Mouse (Mus musculus): ENCODE data around the gene Mindy2.
A peak's percentile ranks its signal among the peaks of the same experiment; 100 is the strongest.

The Mindy2 gene

GRCm38 (mm10) chr9:70668048-70668447, 11.1 kb upstream of the Mindy2 start:
- no peak for DNase-seq (ENCODE audit: low spot score in 2 of 2)

DNA sequence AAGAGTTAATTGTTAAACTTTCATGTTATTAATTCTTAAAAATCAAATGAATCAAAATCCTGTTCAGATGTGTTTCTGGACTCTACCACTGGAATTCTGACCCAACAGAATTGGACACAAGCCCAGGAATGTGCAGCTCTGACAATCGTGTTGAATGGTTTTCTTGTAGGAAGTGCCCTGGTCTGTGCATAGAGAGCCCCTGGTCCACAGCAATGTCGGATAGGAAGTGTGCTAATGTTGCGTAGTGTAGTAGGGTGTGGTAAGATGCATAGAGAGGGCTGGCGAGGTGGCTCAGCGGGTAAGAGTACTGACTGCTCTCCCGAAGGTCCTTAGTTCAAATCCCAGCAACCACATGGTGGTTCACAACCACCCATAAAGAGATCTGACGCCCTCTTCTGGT, 9.8 kb upstream of the Mindy2 start:
- DNase-seq (ENCODE audit: low spot score in 2 of 2) = no peak

GRCm38 (mm10) chr9:70665372-70666145, 8.6 kb upstream of the Mindy2 start:
- no peak for DNase-seq (ENCODE audit: low spot score in 2 of 2)

- no peak for DNase-seq (ENCODE audit: low spot score in 2 of 2)
Measured at GRCm38 (mm10) chr9:70664847-70665246, 7.9 kb upstream of the Mindy2 start.

DNA sequence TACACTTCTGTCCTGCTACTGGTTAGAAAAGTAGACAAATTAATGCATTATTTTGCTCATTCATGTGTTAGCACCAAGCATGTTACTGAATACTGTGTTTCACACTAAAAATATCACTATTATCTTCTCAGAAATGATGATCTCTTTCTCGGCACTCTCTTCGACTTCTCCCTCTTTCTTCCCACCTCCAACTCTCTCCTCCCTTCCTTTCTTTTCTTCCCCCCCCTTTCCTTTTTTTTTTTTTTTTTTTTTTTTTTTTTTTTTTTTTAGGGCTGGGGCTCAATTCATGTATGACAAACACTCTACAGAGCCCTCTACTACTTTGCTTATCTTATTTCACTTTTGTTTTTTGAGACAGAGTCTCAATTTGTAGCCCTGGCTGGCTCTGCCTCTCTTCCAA, 1.3 kb upstream of the Mindy2 start:
- DNase-seq (ENCODE audit: low spot score in 2 of 2) = no peak

GRCm38 (mm10) chr9:70656130-70657007, 605 bp downstream of the Mindy2 start, which contains the start of gene Gm10642:
Gene Gm10642, plus strand, starts transcription at chr9:70656251.
- DNase-seq (ENCODE audit: low spot score in 2 of 2) = peak; percentile 38 to 54

DNA sequence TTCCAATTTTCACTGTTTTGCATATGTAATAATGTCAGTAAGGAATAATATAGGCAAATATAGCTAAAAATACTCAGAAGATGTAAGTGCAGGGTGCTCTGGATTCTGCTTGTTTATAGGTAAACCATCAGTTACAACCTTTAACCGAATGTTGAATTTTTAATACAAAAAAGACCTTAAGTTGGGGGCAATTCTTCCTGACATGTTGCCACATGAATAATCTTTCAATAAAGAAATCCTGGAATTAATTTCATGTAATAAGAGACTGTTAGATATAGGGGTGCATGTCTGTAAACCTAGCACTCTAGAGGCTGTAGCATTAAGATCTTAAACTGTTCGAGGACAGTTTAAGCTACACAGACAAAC, 1.2 kb downstream of the Mindy2 start:
- DNase-seq (ENCODE audit: low spot score in 2 of 2) = no peak

DNA sequence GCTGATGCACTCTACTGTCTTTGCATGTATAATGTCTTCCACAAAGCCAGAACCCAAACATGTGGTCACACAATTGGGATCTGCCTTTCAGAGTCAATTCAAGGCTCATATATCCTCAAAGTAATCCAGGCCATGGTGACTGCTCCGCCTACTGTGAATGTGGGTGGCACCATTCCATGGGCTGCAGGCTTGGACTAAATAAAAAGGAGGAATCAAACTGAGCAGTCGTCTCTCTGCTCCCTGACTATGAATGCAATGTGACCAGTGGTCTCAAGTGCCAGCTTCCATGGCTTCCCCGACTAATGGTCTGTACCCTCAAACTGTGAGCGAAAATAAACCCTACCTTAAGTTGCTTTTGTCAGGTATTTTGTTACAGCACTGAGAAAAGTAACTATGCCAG, 2.5 kb downstream of the Mindy2 start:
- DNase-seq (ENCODE audit: low spot score in 2 of 2) = no peak

GRCm38 (mm10) chr9:70653875-70654274, 3.1 kb downstream of the Mindy2 start:
- DNase-seq (ENCODE audit: low spot score in 2 of 2) = no peak

- no peak for DNase-seq (ENCODE audit: low spot score in 2 of 2)
Measured at GRCm38 (mm10) chr9:70652221-70652620, 4.8 kb downstream of the Mindy2 start.

DNA sequence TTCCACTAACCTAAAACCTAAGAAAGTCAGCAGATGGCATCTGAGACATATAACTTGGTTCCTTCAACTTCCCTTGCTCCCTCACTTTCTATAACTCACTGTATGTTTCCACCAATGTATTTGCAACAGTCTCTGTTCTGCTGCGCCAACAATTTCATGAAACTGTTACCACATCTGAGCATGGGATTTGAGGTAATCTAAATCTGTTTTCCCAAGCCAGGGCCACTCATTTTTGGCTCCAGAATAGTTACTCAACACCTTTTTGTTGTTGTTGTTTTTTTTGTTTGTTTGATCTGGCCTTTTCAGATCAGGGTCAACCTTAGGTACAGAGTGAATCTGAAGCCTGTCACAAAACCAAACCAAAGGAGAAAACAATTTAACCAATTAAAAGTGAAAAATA, 6.0 kb downstream of the Mindy2 start:
- DNase-seq (ENCODE audit: low spot score in 2 of 2) = no peak

DNA sequence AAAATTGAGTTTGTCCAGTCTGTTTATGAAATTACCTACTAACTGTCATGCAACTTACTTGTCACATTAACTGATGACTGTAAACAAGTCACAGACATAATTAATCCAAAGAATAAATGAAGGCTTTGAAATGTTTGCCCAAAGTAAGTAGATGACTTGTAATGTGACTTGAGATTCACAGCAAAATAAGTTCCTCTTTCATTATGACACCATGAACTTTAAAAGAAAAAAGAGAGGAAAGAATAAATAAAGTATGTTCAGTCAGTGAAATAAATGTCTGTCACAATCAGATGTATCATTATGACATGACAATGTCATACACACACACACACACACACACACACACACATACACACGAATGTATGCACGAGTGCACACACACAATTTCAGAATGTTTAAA, 6.7 kb downstream of the Mindy2 start:
- DNase-seq (ENCODE audit: low spot score in 2 of 2) = no peak

GRCm38 (mm10) chr9:70636748-70637147, 20.2 kb downstream of the Mindy2 start:
- no peak for DNase-seq (ENCODE audit: low spot score in 2 of 2)

DNA sequence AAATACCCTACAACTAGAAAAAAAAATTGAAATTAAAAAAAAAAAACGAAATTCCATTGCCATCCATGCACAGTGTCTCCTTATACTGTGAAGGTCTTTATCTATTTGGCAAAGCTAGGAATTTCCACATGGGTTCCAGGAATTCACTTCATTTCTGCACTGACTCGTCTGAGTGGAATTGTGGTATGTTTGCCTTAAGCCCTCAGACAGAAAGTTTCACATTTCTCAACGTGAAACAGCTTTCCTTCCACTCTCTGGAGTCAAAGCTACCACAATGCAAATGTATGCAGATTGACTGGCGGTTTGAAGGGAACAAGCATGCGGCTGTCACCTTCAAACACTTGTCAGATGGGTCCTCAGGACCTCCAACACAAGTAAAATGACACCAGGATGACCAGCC, 25.3 kb downstream of the Mindy2 start:
- no peak for DNase-seq (ENCODE audit: low spot score in 2 of 2)

GRCm38 (mm10) chr9:70629711-70630110, 27.3 kb downstream of the Mindy2 start:
- peak; percentile 16 to 41 for DNase-seq (ENCODE audit: low spot score in 2 of 2)

GRCm38 (mm10) chr9:70611026-70611673, 45.8 kb downstream of the Mindy2 start:
- no peak for DNase-seq (ENCODE audit: low spot score in 2 of 2)

GRCm38 (mm10) chr9:70602186-70602845, 54.7 kb downstream of the Mindy2 start:
- no peak for DNase-seq (ENCODE audit: low spot score in 2 of 2)

DNA sequence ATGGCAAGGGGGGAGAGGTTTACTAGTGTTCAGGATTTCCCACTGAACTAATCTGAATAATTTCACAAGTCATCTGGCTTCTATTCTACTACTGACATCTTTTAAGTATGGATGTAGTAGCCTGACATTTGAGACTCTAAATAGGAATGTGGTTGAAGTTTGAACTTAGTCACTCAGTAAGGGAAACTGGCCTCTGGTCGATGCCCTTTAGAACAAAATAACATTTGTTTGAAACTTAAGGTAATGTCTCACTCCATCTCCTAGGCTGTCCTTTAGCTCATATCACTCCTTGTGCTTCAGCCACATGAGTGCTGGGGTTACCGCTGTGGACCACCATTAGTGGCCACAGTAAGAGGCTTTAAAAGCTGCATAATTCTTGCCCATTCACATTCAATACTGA, 58.7 kb downstream of the Mindy2 start:
- DNase-seq (ENCODE audit: low spot score in 2 of 2) = no peak

GRCm38 (mm10) chr9:70591486-70591885, 65.5 kb downstream of the Mindy2 start:
- no peak for DNase-seq (ENCODE audit: low spot score in 2 of 2)

DNA sequence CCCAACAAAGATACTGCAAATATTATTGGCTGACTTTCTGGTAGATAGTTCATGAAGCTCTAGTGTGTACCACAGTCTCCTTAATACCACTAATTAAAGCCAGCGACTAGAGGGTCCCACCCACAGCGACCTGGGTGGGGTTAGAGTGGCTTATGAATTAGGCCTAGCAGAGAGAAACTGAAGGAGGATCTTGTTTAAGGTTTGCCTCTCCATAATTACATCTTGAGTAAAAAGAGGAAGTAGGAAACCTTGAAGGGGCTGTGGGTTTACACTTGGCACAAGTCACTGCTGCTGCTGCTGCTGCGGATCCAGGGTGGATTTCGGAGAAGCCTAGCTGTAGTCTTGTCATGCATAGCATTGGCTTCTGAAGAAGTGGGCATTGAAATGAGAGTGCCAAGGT, 66.2 kb downstream of the Mindy2 start:
- DNase-seq (ENCODE audit: low spot score in 2 of 2) = no peak

GRCm38 (mm10) chr9:70587171-70587570, 69.8 kb downstream of the Mindy2 start:
- no peak for DNase-seq (ENCODE audit: low spot score in 2 of 2)

DNA sequence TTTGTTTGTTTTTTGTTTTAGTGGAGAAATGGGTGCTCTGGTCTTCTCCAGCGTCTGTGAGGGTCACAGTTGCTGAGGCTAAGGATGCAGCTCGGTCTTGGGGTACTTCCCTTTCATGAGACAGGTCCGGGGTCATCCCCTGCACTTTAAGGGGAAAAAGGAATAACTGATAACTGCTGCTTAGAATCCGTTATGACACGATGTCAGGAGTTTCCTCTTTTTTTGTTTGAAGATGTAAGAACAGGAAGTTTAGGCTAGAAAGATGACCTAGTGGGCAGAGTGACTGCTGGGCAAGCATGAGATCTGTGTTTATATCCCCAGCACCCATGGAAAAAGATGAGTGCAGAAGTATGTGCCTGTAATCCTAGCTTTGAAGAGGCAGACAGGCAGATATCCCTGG, 71.8 kb downstream of the Mindy2 start:
- DNase-seq (ENCODE audit: low spot score in 2 of 2) = no peak

Measured in urinary bladder, postnatal 36 days (tissue).